Mouse (Mus musculus) liver, embryonic 14 days (tissue): ENCODE results near the gene Ebf1. TPM values are rescaled to one million over a fixed set of nuclear protein-coding genes. Genes with fewer than 3 reads are reported as not detected.

Source experiments
- polyA plus RNA-seq: library from polyadenylated mRNA; depleted of rRNA; stranded (reverse); fragments of >200 nt; gene quantifications from 2 replicates; pipeline ENCODE4 v1.2.3, GENCODE M21; 2012; rRNA removed

Ebf1 gene
- 0.15 and 0.16 TPM in 2 replicates for polyA plus RNA-seq

DNA sequence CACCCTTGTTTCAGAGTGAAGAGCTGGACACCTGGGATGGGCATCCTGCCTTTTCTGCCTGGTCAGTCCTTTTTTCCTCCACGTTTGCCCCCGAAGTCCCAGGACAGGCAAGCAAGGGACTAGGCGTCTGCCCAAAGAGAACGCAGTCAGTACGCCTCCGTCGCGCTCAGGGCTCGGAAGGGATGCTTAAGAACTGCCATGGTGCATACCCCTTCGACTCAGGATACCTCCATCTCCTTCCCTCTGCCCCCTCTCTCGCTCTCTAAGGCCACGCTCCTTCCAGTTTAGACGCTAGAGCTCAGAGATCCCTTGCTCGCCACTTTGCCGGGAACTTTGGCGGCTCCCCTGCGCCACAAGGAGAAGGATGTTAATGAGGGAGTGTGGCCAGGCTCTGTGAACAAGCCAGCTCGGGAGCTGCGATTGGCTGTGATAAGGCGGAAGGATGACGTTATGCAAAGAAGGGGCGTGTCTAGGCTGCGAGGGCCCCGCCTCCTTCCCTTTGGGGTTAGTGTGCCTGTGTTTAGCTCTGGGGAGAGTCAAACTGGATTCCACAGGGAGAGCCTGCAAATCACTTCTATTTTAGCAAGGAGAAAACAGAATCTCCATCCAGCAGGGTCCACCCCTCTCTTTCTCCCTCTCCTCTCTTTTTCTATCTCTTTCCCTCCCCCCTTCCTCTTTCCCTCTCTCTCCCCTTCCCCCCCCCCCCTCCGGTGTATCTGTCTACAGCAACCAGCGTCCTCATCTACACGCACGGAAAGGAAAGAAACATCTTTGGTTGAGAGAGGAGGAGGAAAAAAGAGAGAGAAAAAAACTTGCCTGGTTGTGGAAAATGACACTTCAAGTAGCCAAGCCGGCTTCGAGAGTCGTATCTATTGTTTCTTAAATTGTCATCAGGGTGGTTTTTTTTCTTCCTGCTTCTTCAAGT is at the start of gene Ebf1:
Ebf1 (plus strand) TSS at position 530 of the 925 bp plus-strand sequence.

Other genes starting within 250 kb of the Ebf1 start
- gene Il12b, start 217.3 kb upstream of the Ebf1 start, polyA plus RNA-seq: not detected in 2 replicates
- gene Ublcp1, start 146.8 kb upstream of the Ebf1 start, polyA plus RNA-seq: 29.3 and 34.4 TPM in 2 replicates
- 39.4 and 45.8 TPM in 2 replicates for gene Rnf145, start 98.4 kb upstream of the Ebf1 start, polyA plus RNA-seq